Mouse (Mus musculus) cortical plate, adult 2 months (tissue): Measurements from ENCODE around the gene Cog1.

Experiments
- CTCF ChIP-seq: fragments of 200-500 bp; IDR thresholded peaks from 2 replicates; pipeline ENCODE4 v1.5.1; 2011; ENCODE audit warnings: mild to moderate bottlenecking, control low read depth, low read length; ENCODE audit not compliant: insufficient read depth; ENCODE audit errors: extremely low read depth
- POLR2A ChIP-seq: fragments of 200-500 bp; IDR thresholded peaks from 2 replicates; pipeline ENCODE4 v1.6.1; 2011; ENCODE audit warnings: mild to moderate bottlenecking, low read length, control low read depth; ENCODE audit not compliant: insufficient read depth; ENCODE audit errors: extremely low read depth

GRCm38 (mm10) chr11:113625437-113625836 is 23.5 kb upstream of the Cog1 start:
- TF ChIP-seq CTCF (no peak), POLR2A (no peak)
